8 mouse cellular contexts compared by ENCODE assay signal in genomic region chr11:20636114-20636513, GRCm38 (mm10).
A peak's percentile ranks its signal among the peaks of the same experiment; 100 is the strongest.
DNase-seq lines count a peak whose midpoint lies in the region; ATAC-seq and TF ChIP-seq lines count a peak whose summit lies in the region.

No protein-coding gene starts in this region.

- no peaks in the 10 kb centered on the region for H3K9me3 ChIP-seq in intestine, embryonic 16.5 days (ENCODE audit: control insufficient read depth, low read length)
- no peaks in the 10 kb centered on the region for H3K9me3 ChIP-seq in liver, embryonic 16.5 days (replicated peaks; ENCODE audit: control insufficient read depth, low read length)

- WGBS in intestine, embryonic 16.5 days: 53% methylated on average over 4 of the region's 4 CpGs
- WGBS in liver, embryonic 16.5 days (ENCODE audit: insufficient replicate concordance): 7% methylated on average over 4 of the region's 4 CpGs
- 63% methylated on average over 4 of the region's 4 CpGs for WGBS in thymus, adult 2 months

- H3K4me1 ChIP-seq in intestine, embryonic 16.5 days (ENCODE audit: control insufficient read depth, insufficient read depth, low read length): peaks cover 22% of the 10 kb centered on the region
- H3K4me1 ChIP-seq in liver, embryonic 16.5 days (ENCODE audit: control insufficient read depth, low read depth, low read length): peaks cover 61% of the 10 kb centered on the region
- peaks cover 15% of the 10 kb centered on the region for H3K4me1 ChIP-seq in thymus, adult 2 months (replicated peaks; ENCODE audit: control insufficient read depth, insufficient read depth, low read length)

- H3K27ac ChIP-seq in intestine, embryonic 16.5 days (ENCODE audit: low read length): peak overlapping the region; percentile 97
- H3K27ac ChIP-seq in liver, embryonic 16.5 days (ENCODE audit: low read length): peak overlapping the region; percentile 99
- no peak overlapping the region; the same call in 1 of the 2 replicates for H3K27ac ChIP-seq in thymus, adult 2 months (ENCODE audit: control insufficient read depth, insufficient read depth, low read length)

- peak overlapping the region; percentile 24 for H3K4me3 ChIP-seq in intestine, embryonic 16.5 days (ENCODE audit: low read length)
- H3K4me3 ChIP-seq in liver, embryonic 16.5 days (ENCODE audit: low read depth, low read length): peak overlapping the region; percentile 54
- no peak overlapping the region for H3K4me3 ChIP-seq in thymus, adult 2 months (ENCODE audit: control insufficient read depth, insufficient read depth, low read length)

- peak; percentile 73 for ATAC-seq in intestine, embryonic 16.5 days
- peak; percentile 71 for ATAC-seq in liver, embryonic 16.5 days (ENCODE audit: low read depth)

- TF ChIP-seq POLR2A in thymus, adult 2 months (IDR thresholded peaks at IDR 0.05; ENCODE audit: control insufficient read depth, extremely low read depth, insufficient read depth, low read length, poor library complexity): no peak

- no peaks in the 10 kb centered on the region for H3K36me3 ChIP-seq in intestine, embryonic 16.5 days (ENCODE audit: control insufficient read depth, insufficient read depth, low read length)
- H3K36me3 ChIP-seq in liver, embryonic 16.5 days (ENCODE audit: control insufficient read depth, insufficient read depth): no peaks in the 10 kb centered on the region
- no peaks in the 10 kb centered on the region for H3K36me3 ChIP-seq in thymus, adult 2 months (ENCODE audit: control insufficient read depth, insufficient read depth, low read length)

- DNase-seq in kidney, adult 11 months: peak; percentile 41
- no peak for DNase-seq in kidney, postnatal 4 days
- peak; percentile 79 for DNase-seq in c-Kit-negative CD71-positive TER-119-positive erythroid progenitor cells, embryonic 14.5 days (ENCODE audit: low read depth, low spot score)
- no peak for DNase-seq in cerebellum, postnatal 10 days
- DNase-seq in cerebellum, postnatal 25 days: no peak
- DNase-seq in thymus, adult 2 months: no peak

- H3K4me2 ChIP-seq in intestine, embryonic 16.5 days (ENCODE audit: low read depth, low read length): peak overlapping the region; percentile 52
- peak overlapping the region; percentile 79 for H3K4me2 ChIP-seq in liver, embryonic 16.5 days (ENCODE audit: low read depth, low read length)

- peak overlapping the region; percentile 52 for H3K9ac ChIP-seq in intestine, embryonic 16.5 days (ENCODE audit: low read depth, low read length)
- peak overlapping the region; percentile 71 for H3K9ac ChIP-seq in liver, embryonic 16.5 days (ENCODE audit: low read depth, low read length)

- no peaks in the 10 kb centered on the region for H3K27me3 ChIP-seq in intestine, embryonic 16.5 days (replicated peaks; ENCODE audit: control insufficient read depth, insufficient read depth, low read length)
- H3K27me3 ChIP-seq in liver, embryonic 16.5 days (ENCODE audit: control insufficient read depth, insufficient read depth, low read depth, low read length): no peaks in the 10 kb centered on the region
- no peaks in the 10 kb centered on the region for H3K27me3 ChIP-seq in thymus, adult 2 months (ENCODE audit: control insufficient read depth, insufficient read depth, low read length)

- TF ChIP-seq CTCF in thymus, adult 2 months (IDR thresholded peaks at IDR 0.05; ENCODE audit: borderline replicate concordance, control insufficient read depth, extremely low read depth, insufficient read depth, low read length, poor library complexity): no peak

Comparison
In these comparisons a context has a peak if more than half of its experiments do, and no peak if none do; other contexts are left out.
1. DNase-seq: peak in kidney, adult 11 months (single experiment) and c-Kit-negative CD71-positive TER-119-positive erythroid progenitor cells, embryonic 14.5 days (single experiment); none in kidney, postnatal 4 days (0 of 2), cerebellum, postnatal 10 days (0 of 2), cerebellum, postnatal 25 days (0 of 2) and thymus, adult 2 months (single experiment).